Mouse (Mus musculus) bone marrow macrophage, adult 2 months (primary cell): Measurements from ENCODE around the gene Avpr2.

Source experiments
- CTCF ChIP-seq: IDR thresholded peaks from 2 replicates; pipeline ENCODE4 v1.5.1; 2012; ENCODE audit warnings: low read depth, mild to moderate bottlenecking, low read length, moderate library complexity
- POLR2A ChIP-seq: IDR thresholded peaks from 2 replicates; pipeline ENCODE4 v1.6.1; 2012; ENCODE audit warnings: mild to moderate bottlenecking, low read depth, low read length, borderline replicate concordance

DNA sequence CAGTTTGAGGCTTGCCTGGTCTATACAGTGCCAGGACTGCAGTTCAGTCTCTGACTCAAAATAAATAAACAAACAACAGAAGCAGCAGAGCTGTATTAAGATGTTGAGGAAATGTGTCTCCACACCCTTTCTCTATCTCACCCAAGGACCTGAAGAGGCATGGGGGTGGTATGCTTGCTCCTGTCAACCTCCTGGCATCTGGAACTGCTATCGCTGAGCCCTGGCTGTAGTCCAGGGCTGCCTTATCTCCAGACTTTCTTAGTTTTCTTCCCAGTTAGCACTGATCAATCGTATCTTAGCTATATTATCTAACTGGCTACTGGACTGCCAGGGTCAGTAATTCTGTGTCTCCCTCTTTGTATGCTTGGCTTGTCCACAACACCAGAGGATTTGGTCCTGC, 50.0 kb downstream of the Avpr2 start:
- no peak for TF ChIP-seq CTCF
- TF ChIP-seq POLR2A = no peak
